Mouse (Mus musculus) left cerebral cortex, adult 2 months (tissue): ENCODE data around the gene Bmp2k. TPM values are rescaled to one million over a fixed set of nuclear protein-coding genes. Genes with fewer than 3 reads are reported as not detected.

Experiments
- DNase-seq, 2 experiments: peaks; one replicate each; pipeline ENCODE4 v3.0.0; 2021 to 2022; ENCODE audit warnings: low spot score in 2 of 2, mixed read lengths in 1 of 2; ENCODE audit errors: extremely low spot score in 1 of 2
- H3K27ac ChIP-seq: fragments of 200-600 bp; 2 replicates; pipeline ENCODE4 v1.8.1; 2022
- H3K4me3 ChIP-seq: fragments of 200-600 bp; 2 replicates; pipeline ENCODE4 v1.8.1; 2022
- CTCF ChIP-seq: fragments of 200-600 bp; IDR thresholded peaks from 2 replicates; pipeline ENCODE4 v1.8.1; 2022; ENCODE audit warnings: antibody characterized with exemption, mild to moderate bottlenecking, moderate library complexity
- intact Hi-C: fragments of 180-260 bp; cut with DNase I; formaldehyde crosslinking; loops from one replicate; pipeline ENCODE4 v1.15.1; 2025
- total RNA-seq, 2 experiments: library from RNA; stranded (reverse); gene quantifications; 2 replicates each; pipeline ENCODE4 v1.2.3; 2021

Bmp2k gene
- total RNA-seq, 2 experiments from 2014 or later = 11.9 to 12.4 TPM

GRCm38 (mm10) chr5:97095335-97095734 lies 97.8 kb downstream of the Bmp2k start:
- intact Hi-C loops = no loop called here
- no peak for TF ChIP-seq CTCF
- H3K27ac ChIP-seq = no peak overlapping the region
- no peak overlapping the region for H3K4me3 ChIP-seq
- no peak for DNase-seq

GRCm38 (mm10) chr5:97097631-97098041 lies 100.1 kb downstream of the Bmp2k start:
- DNase-seq = peak in 1 of 2 experiments; percentile 6
- Histone ChIP-seq H3K4me3 (no peak overlapping the region), H3K27ac (no peak overlapping the region)
- intact Hi-C loops = no loop called here
- TF ChIP-seq CTCF = no peak

GRCm38 (mm10) chr5:97099954-97100353 lies 102.5 kb downstream of the Bmp2k start:
- Histone ChIP-seq H3K27ac (no peak overlapping the region), H3K4me3 (no peak overlapping the region)
- TF ChIP-seq CTCF = no peak
- DNase-seq = peak in 1 of 2 experiments; percentile 4
- intact Hi-C loops = no loop called here

GRCm38 (mm10) chr5:97108333-97108732 lies 110.8 kb downstream of the Bmp2k start:
- Histone ChIP-seq H3K27ac (no peak overlapping the region), H3K4me3 (no peak overlapping the region)
- intact Hi-C loops = no loop called here
- DNase-seq = no peak
- TF ChIP-seq CTCF = no peak

- no peak for TF ChIP-seq CTCF
- H3K27ac ChIP-seq = no peak overlapping the region
Observed at GRCm38 (mm10) chr5:97110133-97110532, 112.6 kb downstream of the Bmp2k start.

GRCm38 (mm10) chr5:97110697-97111096 lies 113.2 kb downstream of the Bmp2k start:
- Histone ChIP-seq H3K4me3 (peak overlapping the region; percentile 88), H3K27ac (peak overlapping the region; percentile 82)
- no peak for DNase-seq
- TF ChIP-seq CTCF = no peak
- intact Hi-C loops = loop anchor here (5.0 kb wide), 1 partner anchor 948 kb away; the partner anchor contains the start of gene Cnot6l

More at GRCm38 (mm10) chr5:97110133-97110532, 112.6 kb downstream of the Bmp2k start:
- intact Hi-C loops = loop anchor here (5.0 kb wide), 1 partner anchor 948 kb away; the partner anchor contains the start of gene Cnot6l
- peak overlapping the region; percentile 88 for H3K4me3 ChIP-seq
- no peak for DNase-seq

- Histone ChIP-seq H3K27ac (peak within 1 kb of the TSS; percentile 82), H3K4me3 (peak within 1 kb of the TSS; percentile 88)
- DNase-seq = peak; percentile 98 to 99
- no peak for TF ChIP-seq CTCF
- intact Hi-C loops = loop anchor here (5.0 kb wide), 1 partner anchor 949 kb away; the partner anchor contains the start of gene Cnot6l
Observed at GRCm38 (mm10) chr5:97111207-97111910, 113.9 kb downstream of the Bmp2k start, which contains the start of gene Paqr3. Gene Paqr3 (minus strand): TSS chr5:97111596.

GRCm38 (mm10) chr5:97124977-97125376 lies 127.5 kb downstream of the Bmp2k start:
- no peak for TF ChIP-seq CTCF
- DNase-seq = no peak
- intact Hi-C loops = loop anchor here (5.0 to 10.0 kb wide), 5 partner anchors 472 to 1750 kb away; partner anchors contain the start of gene Fgf5
- Histone ChIP-seq H3K4me3 (no peak overlapping the region), H3K27ac (no peak overlapping the region)

- intact Hi-C loops = loop anchor here (5.0 to 10.0 kb wide), 5 partner anchors 472 to 1749 kb away; partner anchors contain the start of gene Fgf5
- DNase-seq = no peak
- Histone ChIP-seq H3K4me3 (no peak overlapping the region), H3K27ac (no peak overlapping the region)
- TF ChIP-seq CTCF = no peak
Observed at GRCm38 (mm10) chr5:97125459-97125970, 128.0 kb downstream of the Bmp2k start.

GRCm38 (mm10) chr5:97126005-97126404 lies 128.5 kb downstream of the Bmp2k start:
- no peak overlapping the region for H3K4me3 ChIP-seq
- DNase-seq = peak; percentile 36 to 41
- intact Hi-C loops = loop anchor here (1.0 to 10.0 kb wide), 6 partner anchors 471 to 1749 kb away; partner anchors contain the start of genes Cfap299 and Fgf5
- TF ChIP-seq CTCF = peak; percentile 76
- H3K27ac ChIP-seq = no peak overlapping the region

GRCm38 (mm10) chr5:97127284-97127683 lies 129.8 kb downstream of the Bmp2k start:
- intact Hi-C loops = loop anchor here (5.0 to 10.0 kb wide), 5 partner anchors 470 to 1748 kb away; partner anchors contain the start of gene Fgf5
- DNase-seq = no peak
- Histone ChIP-seq H3K27ac (no peak overlapping the region), H3K4me3 (no peak overlapping the region)
- no peak for TF ChIP-seq CTCF
